Mouse (Mus musculus) hindbrain, embryonic 16.5 days (tissue): Measurements from ENCODE around the gene Eya2. TPM values are rescaled to one million over a fixed set of nuclear protein-coding genes. Genes with fewer than 3 reads are reported as not detected.

Experiments used
- ATAC-seq: fragments of 200-750 bp; cut with Nextera tagmentation; 2 replicates; pipeline ENCODE4 v1.8.0; 2017; ENCODE audit warnings: moderate TSS enrichment, moderate library complexity
- H3K27ac ChIP-seq: fragments of 300-500 bp; sonication (generic); 2 replicates; pipeline ENCODE4 v1.5.1; 2014; ENCODE audit warnings: low read depth, mild to moderate bottlenecking, control low read depth, low read length, moderate library complexity
- H3K27me3 ChIP-seq: fragments of 300-500 bp; sonication (generic); replicated peaks from 2 replicates; pipeline ENCODE4 v1.6.1; 2014; ENCODE audit warnings: low read length; ENCODE audit not compliant: control insufficient read depth, insufficient read depth
- H3K36me3 ChIP-seq: fragments of 300-500 bp; sonication (generic); 2 replicates; pipeline ENCODE4 v1.6.1; 2014; ENCODE audit warnings: mild to moderate bottlenecking, low read length, moderate library complexity, mixed read lengths; ENCODE audit not compliant: control insufficient read depth, insufficient read depth
- H3K4me1 ChIP-seq: fragments of 300-500 bp; sonication (generic); 2 replicates; pipeline ENCODE4 v1.6.1; 2014; ENCODE audit warnings: low read depth, low read length; ENCODE audit not compliant: control insufficient read depth, insufficient read depth
- H3K4me2 ChIP-seq: fragments of 300-500 bp; sonication (generic); 2 replicates; pipeline ENCODE4 v1.6.1; 2014; ENCODE audit warnings: mild to moderate bottlenecking, low read length, control low read depth, moderate library complexity
- H3K4me3 ChIP-seq: fragments of 300-500 bp; sonication (generic); 2 replicates; pipeline ENCODE4 v1.5.1; 2014; ENCODE audit warnings: mild to moderate bottlenecking, low read length, control low read depth, moderate library complexity
- H3K9ac ChIP-seq: fragments of 300-500 bp; sonication (generic); 2 replicates; pipeline ENCODE4 v1.6.1; 2014; ENCODE audit warnings: low read depth, mild to moderate bottlenecking, control low read depth, low read length, moderate library complexity
- H3K9me3 ChIP-seq: fragments of 300-500 bp; sonication (generic); 2 replicates; pipeline ENCODE4 v1.6.1; 2014; ENCODE audit warnings: mild to moderate bottlenecking, low read length, moderate library complexity; ENCODE audit not compliant: control insufficient read depth
- WGBS: fragments of 180-500 bp; shearing (Covaris S2); extraction: QIAGEN DNeasy Blood & Tissue Kit; methylation state at CpG from one replicate; pipeline ENCODE4 v1.1.7; 2014; 5-methylcytosine and 5-hydroxymethylcytosine counted together
- polyA plus RNA-seq: library from polyadenylated mRNA; unstranded; fragments of >200 nt; fragmentation: Nextera tagmentation; extraction: Ambion mirVana; gene quantifications from 2 replicates; pipeline ENCODE4 v1.2.1, GENCODE M21; 2015

Gene Eya2
- polyA plus RNA-seq, 1 experiment from 2014 or later, result 8.1 TPM

- no peaks in the 10 kb centered on the region for H3K36me3 ChIP-seq
Observed at GRCm38 (mm10) chr2:165599566-165599965, 4.7 kb downstream of the Eya2 start.

GRCm38 (mm10) chr2:165600926-165601325 is 6.1 kb downstream of the Eya2 start:
- ATAC-seq, result no peak
- Histone ChIP-seq H3K36me3 (no peaks in the 10 kb centered on the region), H3K9ac (no peak overlapping the region), H3K4me2 (no peak overlapping the region), H3K4me3 (no peak overlapping the region), H3K27ac (no peak overlapping the region), H3K27me3 (no peaks in the 10 kb centered on the region), H3K4me1 (peaks cover 4% of the 10 kb centered on the region; the same call in 1 of the 2 replicates), H3K9me3 (no peaks in the 10 kb centered on the region)
- 48% methylated on average over 13 of the region's 13 CpGs for WGBS

More at GRCm38 (mm10) chr2:165599566-165599965, 4.7 kb downstream of the Eya2 start:
- H3K4me2 ChIP-seq, result no peak overlapping the region
- H3K4me3 ChIP-seq, result no peak overlapping the region
- H3K9ac ChIP-seq, result no peak overlapping the region
- no peak overlapping the region for H3K27ac ChIP-seq
- peaks cover 12% of the 10 kb centered on the region for H3K4me1 ChIP-seq
- no peaks in the 10 kb centered on the region; the same call in 1 of the 2 replicates for H3K27me3 ChIP-seq
- WGBS, result 83% methylated on average over 13 of the region's 13 CpGs
- H3K9me3 ChIP-seq, result no peaks in the 10 kb centered on the region
- ATAC-seq, result no peak

- Histone ChIP-seq H3K4me2 (no peak overlapping the region), H3K27ac (no peak overlapping the region), H3K27me3 (no peaks in the 10 kb centered on the region), H3K36me3 (no peaks in the 10 kb centered on the region), H3K9ac (no peak overlapping the region), H3K4me1 (peaks cover 4% of the 10 kb centered on the region; the same call in 1 of the 2 replicates), H3K4me3 (no peak overlapping the region), H3K9me3 (no peaks in the 10 kb centered on the region)
- ATAC-seq, result no peak
- 70% methylated on average over 8 of the region's 8 CpGs for WGBS
Observed at GRCm38 (mm10) chr2:165601605-165602004, 6.8 kb downstream of the Eya2 start.

GRCm38 (mm10) chr2:165603775-165604174 is 8.9 kb downstream of the Eya2 start:
- 0 out of 2 replicates have a peak, but pooled peaks have one; percentile 60 for ATAC-seq
- no peaks in the 10 kb centered on the region for H3K9me3 ChIP-seq
- H3K9ac ChIP-seq, result no peak overlapping the region
- 29% methylated on average over 8 of the region's 8 CpGs for WGBS
- peaks cover 4% of the 10 kb centered on the region; the same call in 1 of the 2 replicates for H3K4me1 ChIP-seq
- H3K27ac ChIP-seq, result no peak overlapping the region
- H3K36me3 ChIP-seq, result no peaks in the 10 kb centered on the region
- H3K4me2 ChIP-seq, result no peak overlapping the region
- no peak overlapping the region for H3K4me3 ChIP-seq
- no peaks in the 10 kb centered on the region for H3K27me3 ChIP-seq

GRCm38 (mm10) chr2:165611551-165612253 is 16.9 kb downstream of the Eya2 start:
- H3K27ac ChIP-seq, result no peak overlapping the region
- no peaks in the 10 kb centered on the region for H3K4me1 ChIP-seq
- no peaks in the 10 kb centered on the region for H3K27me3 ChIP-seq
- 83% methylated on average over 7 of the region's 7 CpGs for WGBS
- ATAC-seq, result no peak
- no peak overlapping the region for H3K4me2 ChIP-seq
- H3K4me3 ChIP-seq, result no peak overlapping the region
- H3K9ac ChIP-seq, result no peak overlapping the region
- no peaks in the 10 kb centered on the region for H3K36me3 ChIP-seq
- H3K9me3 ChIP-seq, result no peaks in the 10 kb centered on the region

GRCm38 (mm10) chr2:165613741-165614339 is 19.0 kb downstream of the Eya2 start:
- no peak for ATAC-seq
- no peak overlapping the region for H3K27ac ChIP-seq

GRCm38 (mm10) chr2:165621488-165621887 is 26.7 kb downstream of the Eya2 start:
- Histone ChIP-seq H3K36me3 (no peaks in the 10 kb centered on the region), H3K4me1 (no peaks in the 10 kb centered on the region; the same call in 1 of the 2 replicates), H3K9ac (no peak overlapping the region), H3K4me2 (no peak overlapping the region), H3K9me3 (no peaks in the 10 kb centered on the region), H3K27me3 (no peaks in the 10 kb centered on the region), H3K27ac (no peak overlapping the region), H3K4me3 (no peak overlapping the region)
- ATAC-seq, result no peak
- WGBS, result 97% methylated on average over 2 of the region's 2 CpGs

More at GRCm38 (mm10) chr2:165613741-165614339, 19.0 kb downstream of the Eya2 start:
- H3K4me2 ChIP-seq, result no peak overlapping the region
- no peaks in the 10 kb centered on the region for H3K9me3 ChIP-seq
- no peaks in the 10 kb centered on the region for H3K36me3 ChIP-seq
- no peak overlapping the region for H3K4me3 ChIP-seq
- no peak overlapping the region for H3K9ac ChIP-seq
- WGBS, result 60% methylated on average over 13 of the region's 13 CpGs
- H3K27me3 ChIP-seq, result no peaks in the 10 kb centered on the region
- no peaks in the 10 kb centered on the region for H3K4me1 ChIP-seq

- Histone ChIP-seq H3K4me2 (no peak overlapping the region), H3K27me3 (no peaks in the 10 kb centered on the region), H3K36me3 (no peaks in the 10 kb centered on the region), H3K4me1 (no peaks in the 10 kb centered on the region; the same call in 1 of the 2 replicates), H3K9me3 (no peaks in the 10 kb centered on the region), H3K9ac (no peak overlapping the region), H3K4me3 (no peak overlapping the region), H3K27ac (0 out of 2 replicates have a peak overlapping the region, but pooled peaks have one; percentile 12)
- no peak for ATAC-seq
- WGBS, result 48% methylated on average over 3 of the region's 3 CpGs
Observed at GRCm38 (mm10) chr2:165622596-165622995, 27.8 kb downstream of the Eya2 start.

- H3K4me1 ChIP-seq, result no peaks in the 10 kb centered on the region; the same call in 1 of the 2 replicates
- no peaks in the 10 kb centered on the region for H3K36me3 ChIP-seq
- no peaks in the 10 kb centered on the region for H3K9me3 ChIP-seq
- H3K4me3 ChIP-seq, result no peak overlapping the region
- no peak overlapping the region for H3K4me2 ChIP-seq
- no peak overlapping the region for H3K27ac ChIP-seq
- no peak overlapping the region for H3K9ac ChIP-seq
- 40% methylated on average over 6 of the region's 6 CpGs for WGBS
- no peak for ATAC-seq
- H3K27me3 ChIP-seq, result no peaks in the 10 kb centered on the region
Observed at GRCm38 (mm10) chr2:165626826-165627225, 32.0 kb downstream of the Eya2 start.
